In the genomic region with DNA sequence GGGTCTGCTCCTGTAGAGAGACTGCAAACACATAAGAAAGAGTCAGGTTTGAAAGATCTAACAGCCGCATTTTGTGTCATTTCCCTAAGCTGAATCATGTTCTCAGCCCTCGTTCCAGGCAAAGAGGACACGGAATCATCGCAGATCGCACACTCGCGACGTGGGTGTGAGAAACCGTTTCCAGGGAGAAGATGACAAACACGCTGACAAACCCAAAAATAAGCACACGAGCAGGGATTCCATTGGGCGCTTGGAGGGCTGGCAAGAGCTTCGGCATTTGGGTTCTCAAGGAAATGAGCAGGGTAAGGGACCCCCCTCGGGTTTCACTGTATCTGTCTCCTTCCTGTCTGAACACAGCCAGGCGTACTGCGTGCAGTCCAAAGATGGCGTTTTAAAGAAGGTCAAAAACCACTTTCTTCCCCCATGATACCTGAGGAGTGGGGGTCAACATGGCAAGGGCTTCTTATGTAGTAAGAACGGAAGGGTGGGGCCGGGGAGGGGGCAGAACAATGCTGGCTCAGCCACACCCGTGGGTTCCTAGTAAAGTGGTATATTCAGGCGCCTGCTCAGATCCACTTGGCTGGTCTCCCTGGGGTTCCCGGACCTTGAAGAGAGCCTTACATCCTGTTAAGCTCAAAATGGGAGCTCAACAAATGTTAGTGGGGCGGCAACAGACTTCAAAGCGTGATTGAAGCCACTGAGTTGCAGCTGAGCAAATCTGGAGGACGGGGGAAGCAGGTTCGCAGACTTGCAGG, we compare ENCODE assay signal across 17 mouse cellular contexts. TPM values are rescaled to one million over a fixed set of nuclear protein-coding genes. Genes with fewer than 3 reads are reported as not detected.
DNase-seq lines count a peak whose midpoint lies in the region; ATAC-seq and TF ChIP-seq lines count a peak whose summit lies in the region.
"Had no signal": no experiment of that assay in that cellular context is flagged by ENCODE, and none has a peak within 500 bp of the region (broad histone marks: within the 10 kb centered on the region; RNA-seq: fewer than 3 reads in every experiment).

No protein-coding gene starts in this region.

- intact Hi-C loops in heart, postnatal 25 days (cut with DNase I) = no loop called here

- peak overlapping the region; percentile 87 for H3K27ac ChIP-seq in layer of hippocampus, adult 2 months
- H3K27ac ChIP-seq: hindbrain, embryonic 10.5 days; intestine, embryonic 15.5 days had no signal

- peak; percentile 92 for ATAC-seq in frontal cortex, adult (ENCODE audit: low TSS enrichment)
- ATAC-seq: CD4-positive, CD25-positive, alpha-beta regulatory T cell, adult 4 months; intestine, embryonic 15.5 days had no signal

- H3K4me3 ChIP-seq in layer of hippocampus, adult 2 months = peak overlapping the region; percentile 17; the same call in 1 of the 2 replicates
- H3K4me3 ChIP-seq: erythroblast, embryonic 14.5 days; heart, embryonic 12.5 days; hindbrain, embryonic 10.5 days; intestine, embryonic 15.5 days had no signal

- DNase-seq in layer of hippocampus, adult 2 months (ENCODE audit: low spot score in 2 of 2) = peak; percentile 76 to 82
- DNase-seq in left cerebral cortex, adult 9 months (ENCODE audit: low spot score in 2 of 2) = peak; percentile 64 to 88
- peak; percentile 77 to 88 for DNase-seq in right cerebral cortex, postnatal 36 days (ENCODE audit: low spot score in 2 of 2)
- no peak for DNase-seq in heart, postnatal 25 days (ENCODE audit: low spot score)
- no peak for DNase-seq in embryo, embryonic 9.5 days (ENCODE audit: extremely low spot score)
- DNase-seq in testis, postnatal 14 days (ENCODE audit: low spot score) = no peak
- DNase-seq: cerebellum, adult 8-10 months; gastrocnemius, postnatal 14 days; kidney, postnatal 14 days; lung, adult 18-20 months had no signal

- no peak for TF ChIP-seq CTCF in layer of hippocampus, adult 2 months (conservative IDR thresholded peaks at IDR 0.05)

RNA-seq across cellular contexts. Expression of a gene that starts 45.5 kb away (rescaled TPM):
- 10 to 100 TPM; 73.2 to 78.4 TPM for total RNA-seq in layer of hippocampus, adult 2 months (2021)
- total RNA-seq in heart, postnatal 25 days (2021) = under 1 TPM; 0.29 to 0.67 TPM
- total RNA-seq: monocyte, adult 5-6 weeks had no signal

Comparison
In these comparisons a context has a peak if more than half of its experiments do, and no peak if none do; other contexts are left out.
1. DNase-seq: peak in layer of hippocampus, adult 2 months (2 of 2), left cerebral cortex, adult 9 months (2 of 2) and right cerebral cortex, postnatal 36 days (2 of 2); none in heart, postnatal 25 days (single experiment), embryo, embryonic 9.5 days (single experiment) and testis, postnatal 14 days (single experiment).
2. RNA of a gene that starts 45.5 kb away (total RNA-seq): 73.2 to 78.4 TPM in layer of hippocampus, adult 2 months; 0.29 to 0.67 TPM in heart, postnatal 25 days; every median in the first group is over 10 times any median in the second.